Mouse (Mus musculus) MEL (cell line): ENCODE results near the gene Scamp5. TPM values are rescaled to one million over a fixed set of nuclear protein-coding genes. Genes with fewer than 3 reads are reported as not detected.

Experiments used
- DNase-seq: peaks from one replicate; pipeline ENCODE4 v3.0.0; 2011; ENCODE audit warnings: low read depth, low spot score
- H3K27ac ChIP-seq: 2 replicates; pipeline ENCODE4 v1.5.1; 2012; ENCODE audit warnings: low read depth, mild to moderate bottlenecking, control low read depth, low read length, moderate library complexity; ENCODE audit not compliant: control insufficient read depth
- H3K27me3 ChIP-seq, 2 experiments: fragments of 150-350 bp in 1 of 2; sonication (generic) in 1 of 2; 2 replicates each; pipeline ENCODE4 v1.6.1; 2012; ENCODE audit warnings: low read length in 2 of 2, mild to moderate bottlenecking in 2 of 2, improper control_type of control experiment in 1 of 2, moderate library complexity in 1 of 2; ENCODE audit not compliant: insufficient read depth in 2 of 2, control insufficient read depth in 1 of 2
- H3K36me3 ChIP-seq, 2 experiments: 2 replicates each; pipeline ENCODE4 v1.6.1; 2012 to 2014; ENCODE audit warnings: low read length in 2 of 2, improper control_type of control experiment in 1 of 2, inconsistent platforms in 1 of 2, mild to moderate bottlenecking in 1 of 2; ENCODE audit not compliant: insufficient read depth in 2 of 2, control insufficient read depth in 1 of 2
- H3K4me1 ChIP-seq, 2 experiments: fragments of 150-350 bp in 1 of 2; sonication (generic) in 1 of 2; 2 replicates each; pipeline ENCODE4 v1.6.1; 2012; ENCODE audit warnings: low read length in 2 of 2, improper control_type of control experiment in 1 of 2, mild to moderate bottlenecking in 1 of 2; ENCODE audit not compliant: insufficient read depth in 2 of 2, control insufficient read depth in 1 of 2
- H3K4me3 ChIP-seq, 2 experiments: fragments of 150-350 bp in 1 of 2; sonication (generic) in 1 of 2; 2 replicates each; pipeline ENCODE4 v1.5.1; 2012; ENCODE audit warnings: low read depth in 2 of 2, low read length in 2 of 2, mild to moderate bottlenecking in 2 of 2, moderate library complexity in 2 of 2, control low read depth in 1 of 2, improper control_type of control experiment in 1 of 2; ENCODE audit not compliant: control insufficient read depth in 1 of 2, insufficient read depth in 1 of 2
- H3K79me2 ChIP-seq: 2 replicates; pipeline ENCODE4 v1.6.1; 2012; ENCODE audit warnings: mild to moderate bottlenecking, low read length, moderate library complexity; ENCODE audit not compliant: control insufficient read depth, poor library complexity, insufficient read depth
- H3K9ac ChIP-seq: 2 replicates; pipeline ENCODE4 v1.6.1; 2012; ENCODE audit warnings: low read depth, mild to moderate bottlenecking, control low read depth, low read length, moderate library complexity; ENCODE audit not compliant: control insufficient read depth, poor library complexity, severe bottlenecking
- H3K9me3 ChIP-seq: fragments of 150-350 bp; sonication (generic); replicated peaks from 2 replicates; pipeline ENCODE4 v1.6.1; 2012; ENCODE audit warnings: mild to moderate bottlenecking, low read length, improper control_type of control experiment, moderate library complexity; ENCODE audit not compliant: insufficient read depth
- BHLHE40 ChIP-seq: IDR thresholded peaks from 2 replicates; pipeline ENCODE4 v1.6.1; 2012; ENCODE audit warnings: low read depth, mild to moderate bottlenecking, inconsistent platforms, low read length, improper control_type of control experiment, borderline replicate concordance
- CHD1 ChIP-seq: IDR thresholded peaks from 2 replicates; pipeline ENCODE4 v1.6.1; 2012; ENCODE audit warnings: low read depth, mild to moderate bottlenecking, inconsistent platforms, low read length, improper control_type of control experiment
- ELF1 ChIP-seq: IDR thresholded peaks from 2 replicates; pipeline ENCODE4 v1.6.1; 2014; ENCODE audit warnings: low read depth, mild to moderate bottlenecking, inconsistent platforms, low read length, improper control_type of control experiment, moderate library complexity
- EP300 ChIP-seq, 2 experiments: IDR thresholded peaks; 2 replicates each; pipeline ENCODE4 v1.6.1; 2011; ENCODE audit warnings: improper control_type of control experiment in 2 of 2, low read length in 2 of 2, low read depth in 1 of 2, mild to moderate bottlenecking in 1 of 2
- JUND ChIP-seq: IDR thresholded peaks from 2 replicates; pipeline ENCODE4 v1.6.1; 2011; ENCODE audit warnings: low read depth, mild to moderate bottlenecking, improper control_type of control experiment, low read length
- MAX ChIP-seq: IDR thresholded peaks from 2 replicates; pipeline ENCODE4 v1.6.1; 2011; ENCODE audit warnings: low read length, improper control_type of control experiment
- MXI1 ChIP-seq: IDR thresholded peaks from 2 replicates; pipeline ENCODE4 v1.6.1; 2011; ENCODE audit warnings: mild to moderate bottlenecking, low read depth, low read length, improper control_type of control experiment
- MYB ChIP-seq: IDR thresholded peaks from 2 replicates; pipeline ENCODE4 v1.6.1; 2011; ENCODE audit warnings: mild to moderate bottlenecking, low read depth, low read length, improper control_type of control experiment
- MYC ChIP-seq: IDR thresholded peaks from 2 replicates; pipeline ENCODE4 v1.6.1; 2011; ENCODE audit warnings: low read depth, mild to moderate bottlenecking, low read length, improper control_type of control experiment, moderate library complexity
- POLR2AphosphoS5 ChIP-seq: IDR thresholded peaks from 2 replicates; pipeline ENCODE4 v1.6.1; 2012; ENCODE audit warnings: low read depth, borderline replicate concordance, mild to moderate bottlenecking, inconsistent platforms, low read length, moderate library complexity, mixed read lengths
- SMC3 ChIP-seq: IDR thresholded peaks from 2 replicates; pipeline ENCODE4 v1.6.1; 2011; ENCODE audit warnings: low read depth, low read length, improper control_type of control experiment
- TBP ChIP-seq: IDR thresholded peaks from 2 replicates; pipeline ENCODE4 v1.8.0; 2011; ENCODE audit warnings: low read depth, low read length, improper control_type of control experiment
- TCF12 ChIP-seq: IDR thresholded peaks from 2 replicates; pipeline ENCODE4 v1.6.1; 2014; ENCODE audit warnings: low read depth, mild to moderate bottlenecking, inconsistent platforms, low read length, improper control_type of control experiment, moderate library complexity
- USF2 ChIP-seq, 2 experiments: IDR thresholded peaks; 2 replicates each; pipeline ENCODE4 v1.6.1; 2011 to 2012; ENCODE audit warnings: improper control_type of control experiment in 2 of 2, low read length in 2 of 2, borderline replicate concordance in 1 of 2, inconsistent platforms in 1 of 2, low read depth in 1 of 2, mild to moderate bottlenecking in 1 of 2; ENCODE audit not compliant: insufficient read depth in 1 of 2
- ZC3H11A ChIP-seq: IDR thresholded peaks from 2 replicates; pipeline ENCODE4 v1.6.1; 2012; ENCODE audit warnings: low read depth, mild to moderate bottlenecking, inconsistent platforms, low read length, improper control_type of control experiment
- ZKSCAN1 ChIP-seq: IDR thresholded peaks from 2 replicates; pipeline ENCODE4 v1.6.1; 2012; ENCODE audit warnings: low read depth, mild to moderate bottlenecking, inconsistent platforms, low read length, improper control_type of control experiment, moderate library complexity
- polyA plus RNA-seq, 2 experiments: library from polyadenylated mRNA; stranded (reverse) in 1 of 2; unstranded in 1 of 2; fragments of >175 nt in 1 of 2; fragments of >200 nt in 1 of 2; gene quantifications; 2 replicates each; pipeline versions ENCODE4 v1.2.1 to v1.2.4; 2012; ENCODE audit warnings: low replicate concordance in 2 of 2, low read depth in 1 of 2; ENCODE audit not compliant: insufficient read length in 2 of 2, insufficient read depth in 1 of 2, missing spikeins in 1 of 2
- total RNA-seq: library from RNA; depleted of rRNA; stranded (reverse); fragments of 300-350 nt; gene quantifications from 2 replicates; pipeline ENCODE4 v1.2.3, GENCODE M21; 2012

The Scamp5 gene
- total and polyA plus RNA-seq, 3 experiments = 2.3 to 4.3 TPM; not detected in 1

DNA sequence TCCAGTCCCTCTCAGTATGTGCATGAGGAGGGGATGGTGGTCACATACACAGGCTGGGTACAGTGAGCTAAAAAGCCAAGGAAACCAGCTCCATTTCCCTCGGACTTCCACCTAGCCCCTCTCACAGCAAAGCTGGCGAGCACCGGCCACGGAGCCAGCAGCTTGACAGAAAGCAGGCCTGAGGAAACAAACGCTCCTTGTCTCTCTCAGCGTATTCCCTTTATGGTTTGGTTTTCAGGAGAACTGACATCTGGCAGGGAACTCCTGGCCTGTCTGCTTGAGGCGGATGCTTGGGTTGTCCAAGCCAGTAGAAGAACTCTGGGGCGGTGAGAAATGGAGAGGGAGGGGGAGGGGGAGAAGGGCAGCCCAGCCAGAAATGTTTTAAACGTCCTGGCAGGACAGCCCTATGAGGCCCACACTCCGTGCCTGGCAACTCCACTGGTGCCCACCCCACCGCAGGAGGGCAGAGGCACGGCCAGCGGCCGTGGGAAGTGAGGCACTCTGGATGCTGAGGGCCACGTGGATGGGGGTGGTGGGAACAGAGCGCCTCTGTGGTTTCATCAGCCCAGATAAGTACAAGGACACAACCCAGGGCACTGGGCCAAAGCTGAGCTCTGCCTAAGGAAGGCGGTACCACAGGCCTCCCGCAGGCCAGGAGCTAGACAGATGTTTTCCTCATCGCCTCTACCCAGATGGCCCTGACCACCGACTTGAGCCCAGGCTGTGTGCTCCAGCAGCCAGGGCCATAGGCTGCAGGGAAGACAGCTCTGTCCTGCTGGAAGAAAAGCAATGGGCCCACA, 47.3 kb downstream of the Scamp5 start (continued):
- TF ChIP-seq CHD1 = no peak
- TF ChIP-seq MYC = peak; percentile 95
- no peak for TF ChIP-seq JUND
- TF ChIP-seq EP300 (IDR thresholded peaks at IDR 0.05; ENCODE audit: low read depth in 1 of 2, low read length in 2 of 2) = peak; percentile 51 to 82

DNA sequence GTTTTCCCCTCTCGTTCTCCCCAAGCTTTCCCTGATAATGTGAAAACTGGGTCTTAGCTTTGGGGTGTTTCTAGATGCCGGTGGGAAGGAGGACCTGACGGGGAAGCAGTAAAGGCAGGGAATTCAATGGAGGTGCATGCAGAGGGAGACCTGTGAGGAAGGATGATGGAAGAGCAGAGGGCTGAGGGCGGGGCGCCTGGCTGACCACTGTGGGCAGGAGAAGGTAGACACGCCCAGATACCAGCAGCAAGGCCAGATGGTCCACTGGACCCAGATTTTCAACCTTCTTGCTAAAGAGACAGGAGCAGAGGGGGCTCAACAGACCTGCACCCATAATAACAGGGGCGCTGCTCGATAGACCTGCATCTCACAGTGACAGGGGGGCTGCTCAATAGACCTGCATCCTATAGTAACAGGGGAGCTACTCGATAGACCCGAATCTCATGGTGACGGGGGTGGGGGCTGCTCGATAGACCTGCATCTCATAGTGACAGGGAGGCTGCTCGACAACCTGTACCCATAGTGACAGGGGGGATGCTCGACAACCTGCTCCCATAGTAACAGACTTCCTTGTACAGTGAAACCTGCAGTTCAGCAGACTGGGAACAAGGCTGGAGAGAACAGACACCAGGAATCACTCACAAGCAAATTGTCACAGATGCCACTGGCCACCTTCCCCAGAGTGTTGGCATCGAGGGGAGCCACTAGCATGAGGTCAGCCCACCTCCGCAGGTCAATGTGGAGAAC, 48.2 kb downstream of the Scamp5 start:
- no peak overlapping the region; the same call in 1 of the 2 replicates for H3K27ac ChIP-seq
- H3K4me3 ChIP-seq = no peak overlapping the region
- peaks cover 6 to 18% of the 10 kb centered on the region in 2 experiments for H3K4me1 ChIP-seq
- TF ChIP-seq USF2 (IDR thresholded peaks at IDR 0.05; ENCODE audit: borderline replicate concordance in 1 of 2, insufficient read depth in 1 of 2, low read depth in 1 of 2, low read length in 2 of 2) = no peak
- TF ChIP-seq TBP = no peak
- no peak for TF ChIP-seq ZC3H11A
- TF ChIP-seq MYB = no peak
- TF ChIP-seq MAX = no peak
- TF ChIP-seq CHD1 = no peak
- no peaks in the 10 kb centered on the region for H3K79me2 ChIP-seq
- no peaks in the 10 kb centered on the region for H3K9me3 ChIP-seq
- peaks cover 0 to 18% of the 10 kb centered on the region in 2 experiments; a peak in 3 of 4 replicates for H3K36me3 ChIP-seq
- no peaks in the 10 kb centered on the region for H3K27me3 ChIP-seq
- no peak overlapping the region; the same call in 1 of the 2 replicates for H3K9ac ChIP-seq
- DNase-seq = no peak

DNA sequence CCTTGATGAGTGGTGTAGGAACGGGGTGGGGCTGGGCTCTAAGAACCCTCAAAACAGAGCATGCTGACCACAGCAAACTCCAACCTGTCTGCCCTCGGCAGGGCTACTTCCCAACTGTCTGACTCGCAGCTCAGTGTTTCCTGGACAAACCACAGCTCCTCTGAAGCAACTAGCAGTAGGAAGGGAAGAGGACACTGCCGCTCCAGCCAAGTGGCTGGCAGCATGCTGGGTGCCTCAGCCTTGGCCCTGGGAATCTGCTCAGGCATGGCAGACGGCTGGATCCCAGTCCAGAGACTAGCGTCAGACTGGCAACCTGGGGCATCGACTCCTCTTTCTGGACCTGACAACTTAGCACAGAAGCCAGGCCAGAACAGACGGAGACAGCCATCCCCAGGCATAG, 50.5 kb downstream of the Scamp5 start:
- DNase-seq = no peak
- Histone ChIP-seq H3K9ac (no peak overlapping the region), H3K79me2 (no peaks in the 10 kb centered on the region), H3K4me3 (no peak overlapping the region), H3K36me3 (peaks cover 0 to 15% of the 10 kb centered on the region in 2 experiments; a peak in 3 of 4 replicates), H3K27me3 (no peaks in the 10 kb centered on the region), H3K4me1 (peaks cover 6 to 18% of the 10 kb centered on the region in 2 experiments), H3K27ac (no peak overlapping the region), H3K9me3 (no peaks in the 10 kb centered on the region)
- TF ChIP-seq POLR2AphosphoS5 (no peak), BHLHE40 (no peak), TBP (no peak), ZKSCAN1 (no peak), TCF12 (no peak), SMC3 (no peak), JUND (no peak), ELF1 (no peak), USF2 (IDR thresholded peaks at IDR 0.05; ENCODE audit: borderline replicate concordance in 1 of 2, insufficient read depth in 1 of 2, low read depth in 1 of 2, low read length in 2 of 2) (no peak), MXI1 (no peak)
